Mouse (Mus musculus): ENCODE data around the gene Jak3.

- TF ChIP-seq CTCF (conservative IDR thresholded peaks at IDR 0.05; ENCODE audit: low read length) (no peak), POU5F1 (IDR thresholded peaks at IDR 0.05; ENCODE audit: borderline replicate concordance, low read length) (no peak)
Measured at GRCm38 (mm10) chr8:71725122-71725924, 49.2 kb downstream of the Jak3 start, which contains the start of gene Fcho1.

All from E14TG2a.4 (cell line).